Mouse (Mus musculus): ENCODE measurements around the gene Adamtsl5. TPM values are rescaled to one million over a fixed set of nuclear protein-coding genes. Genes with fewer than 3 reads are reported as not detected.
A peak's percentile ranks its signal among the peaks of the same experiment; 100 is the strongest.

Adamtsl5 gene
- total and polyA plus RNA-seq, 2 experiments = 0.28 to 1.6 TPM

DNA sequence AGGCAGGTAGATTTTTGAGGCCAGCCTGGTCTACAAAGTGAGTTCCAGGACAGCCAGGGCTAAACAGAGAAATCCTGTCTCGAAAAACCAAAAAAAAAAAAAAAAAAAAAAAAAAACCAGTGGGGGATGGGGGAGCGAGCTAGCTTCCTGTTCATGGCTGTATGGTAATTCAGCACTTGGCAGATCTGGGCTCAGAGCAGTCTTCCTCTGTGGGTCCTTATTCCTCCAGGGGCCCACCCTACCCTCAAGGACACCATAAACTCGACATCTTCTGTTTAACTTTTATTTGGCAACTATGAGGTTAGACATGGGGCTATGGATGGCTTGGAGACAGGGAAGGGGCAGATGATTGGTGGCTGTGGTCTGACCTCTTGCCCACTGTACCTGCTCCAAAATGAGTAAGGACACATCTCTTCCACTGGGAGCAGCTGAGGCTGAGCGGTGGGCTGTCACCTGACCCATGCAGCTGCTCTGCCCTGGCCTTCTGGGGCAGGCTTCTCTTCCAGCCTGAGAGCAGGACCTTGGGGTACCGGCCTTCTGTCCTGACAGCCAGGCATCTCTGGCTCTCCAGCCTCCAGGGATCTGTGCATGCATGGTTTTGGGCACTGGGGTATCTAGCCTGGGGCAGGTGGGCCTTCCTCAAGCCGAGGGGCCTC, 27.1 kb downstream of the Adamtsl5 start:
- peaks cover 2% of the 10 kb centered on the region; the same call in 1 of the 2 replicates for H3K79me2 ChIP-seq (ENCODE audit: control insufficient read depth, insufficient read depth, low read length)
- H3K27ac ChIP-seq (replicated peaks; ENCODE audit: insufficient read depth, low read depth, low read length) = no peak overlapping the region; the same call in 1 of the 2 replicates
- no peak overlapping the region for H3K4me3 ChIP-seq (ENCODE audit: insufficient read depth, low read depth, low read length)
- H3K27me3 ChIP-seq (ENCODE audit: control insufficient read depth, insufficient read depth, low read length) = no peaks in the 10 kb centered on the region
- H3K36me3 ChIP-seq (ENCODE audit: control insufficient read depth, insufficient read depth, low read length) = no peaks in the 10 kb centered on the region
- 64% methylated on average over 6 of the region's 6 CpGs for WGBS
- no peak overlapping the region for H3K9ac ChIP-seq (ENCODE audit: low read depth, low read length)
- peaks cover 17% of the 10 kb centered on the region for H3K4me1 ChIP-seq (ENCODE audit: control insufficient read depth, insufficient read depth, low read length)
- no peak for DNase-seq (ENCODE audit: extremely low read depth, low read depth, low spot score)
- TF ChIP-seq CTCF (IDR thresholded peaks at IDR 0.05; ENCODE audit: low read depth, low read length) (no peak), POLR2A (IDR thresholded peaks at IDR 0.05; ENCODE audit: extremely low read depth, insufficient read depth, low read length) (no peak)

DNA sequence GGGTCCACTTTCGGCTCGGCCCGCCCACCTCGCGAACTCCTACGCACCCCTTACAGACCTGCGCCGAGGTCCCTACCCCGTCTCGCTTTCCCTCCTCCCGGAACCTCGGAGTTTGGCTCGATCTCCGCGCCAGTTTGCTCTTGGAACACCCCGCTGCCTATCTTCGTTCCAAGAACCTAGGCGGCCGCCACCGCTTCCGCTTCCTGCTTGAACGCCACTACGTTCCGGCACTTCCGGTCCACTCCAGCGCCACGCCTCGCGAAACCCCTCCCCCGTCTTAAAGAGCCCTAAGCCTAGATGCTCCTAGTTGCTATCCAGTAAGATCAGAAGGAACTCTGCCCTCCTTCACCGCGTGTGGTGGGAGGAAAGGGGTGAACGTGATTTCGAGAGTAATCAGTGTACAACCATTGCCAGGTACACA, 27.9 kb downstream of the Adamtsl5 start, which contains the start of gene 2310011J03Rik:
2310011J03Rik (minus strand) TSS at position 198 of the 421 bp plus-strand sequence.
- Histone ChIP-seq H3K36me3 (ENCODE audit: control insufficient read depth, insufficient read depth, low read length) (no peaks in the 10 kb centered on the region), H3K27ac (replicated peaks; ENCODE audit: insufficient read depth, low read depth, low read length) (peak within 1 kb of the TSS; percentile 65), H3K4me1 (ENCODE audit: control insufficient read depth, insufficient read depth, low read length) (peaks cover 13% of the 10 kb centered on the region), H3K79me2 (ENCODE audit: control insufficient read depth, insufficient read depth, low read length) (peaks cover 2% of the 10 kb centered on the region; the same call in 1 of the 2 replicates), H3K4me3 (ENCODE audit: insufficient read depth, low read depth, low read length) (peak within 1 kb of the TSS; percentile 82), H3K27me3 (ENCODE audit: control insufficient read depth, insufficient read depth, low read length) (peaks cover 4% of the 10 kb centered on the region; the same call in 1 of the 2 replicates), H3K9ac (ENCODE audit: low read depth, low read length) (peak within 1 kb of the TSS; percentile 81)
- peak; percentile 61; the same call in 1 of the 2 replicates for TF ChIP-seq POLR2A (IDR thresholded peaks at IDR 0.05; ENCODE audit: extremely low read depth, insufficient read depth, low read length)
- no peak for TF ChIP-seq CTCF (IDR thresholded peaks at IDR 0.05; ENCODE audit: low read depth, low read length)
- 2% methylated on average over 34 of the region's 34 CpGs for WGBS
- peak; percentile 87 for DNase-seq (ENCODE audit: extremely low read depth, low read depth, low spot score)

DNA sequence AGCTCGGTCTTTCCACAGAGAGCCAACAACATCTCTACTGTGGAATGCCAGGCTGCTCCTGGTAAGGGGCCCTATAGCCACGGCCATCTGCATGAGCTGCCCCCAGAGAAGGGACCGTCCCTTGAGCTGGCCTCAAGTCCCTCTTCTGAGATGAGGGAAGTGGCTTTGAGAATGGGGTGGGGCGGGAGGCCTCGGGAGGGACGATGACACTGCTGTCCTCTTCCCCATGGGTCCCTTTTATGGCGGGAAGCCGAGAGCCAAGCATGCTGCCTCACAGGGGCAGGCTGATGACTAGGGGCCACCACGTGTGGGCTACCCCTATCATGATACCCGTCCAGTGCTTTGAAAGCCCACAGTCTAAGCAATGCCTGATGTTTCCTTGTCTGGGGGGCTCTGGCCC, 31.2 kb downstream of the Adamtsl5 start:
- no peaks in the 10 kb centered on the region for H3K36me3 ChIP-seq (ENCODE audit: control insufficient read depth, insufficient read depth, low read length)
- H3K27me3 ChIP-seq (ENCODE audit: control insufficient read depth, insufficient read depth, low read length) = peaks cover 19% of the 10 kb centered on the region
- TF ChIP-seq CTCF (IDR thresholded peaks at IDR 0.05; ENCODE audit: low read depth, low read length) (no peak), POLR2A (IDR thresholded peaks at IDR 0.05; ENCODE audit: extremely low read depth, insufficient read depth, low read length) (no peak)
- DNase-seq (ENCODE audit: extremely low read depth, low read depth, low spot score) = no peak
- 69% methylated on average over 10 of the region's 10 CpGs for WGBS
- H3K27ac ChIP-seq (replicated peaks; ENCODE audit: insufficient read depth, low read depth, low read length) = no peak overlapping the region
- peaks cover 8% of the 10 kb centered on the region for H3K4me1 ChIP-seq (ENCODE audit: control insufficient read depth, insufficient read depth, low read length)
- no peak overlapping the region for H3K9ac ChIP-seq (ENCODE audit: low read depth, low read length)
- H3K79me2 ChIP-seq (ENCODE audit: control insufficient read depth, insufficient read depth, low read length) = no peaks in the 10 kb centered on the region
- H3K4me3 ChIP-seq (ENCODE audit: insufficient read depth, low read depth, low read length) = no peak overlapping the region

GRCm38 (mm10) chr10:80316359-80316781, 31.8 kb downstream of the Adamtsl5 start:
- no peak for TF ChIP-seq CTCF (IDR thresholded peaks at IDR 0.05; ENCODE audit: low read depth, low read length)
- no peak for TF ChIP-seq POLR2A (IDR thresholded peaks at IDR 0.05; ENCODE audit: extremely low read depth, insufficient read depth, low read length)
- H3K9ac ChIP-seq (ENCODE audit: low read depth, low read length) = no peak overlapping the region
- no peaks in the 10 kb centered on the region for H3K79me2 ChIP-seq (ENCODE audit: control insufficient read depth, insufficient read depth, low read length)
- no peak overlapping the region for H3K4me3 ChIP-seq (ENCODE audit: insufficient read depth, low read depth, low read length)
- DNase-seq (ENCODE audit: extremely low read depth, low read depth, low spot score) = no peak
- H3K4me1 ChIP-seq (ENCODE audit: control insufficient read depth, insufficient read depth, low read length) = peaks cover 8% of the 10 kb centered on the region
- WGBS = 15% methylated on average over 11 of the region's 11 CpGs
- no peaks in the 10 kb centered on the region for H3K36me3 ChIP-seq (ENCODE audit: control insufficient read depth, insufficient read depth, low read length)
- no peak overlapping the region for H3K27ac ChIP-seq (replicated peaks; ENCODE audit: insufficient read depth, low read depth, low read length)
- peaks cover 24% of the 10 kb centered on the region for H3K27me3 ChIP-seq (ENCODE audit: control insufficient read depth, insufficient read depth, low read length)

DNA sequence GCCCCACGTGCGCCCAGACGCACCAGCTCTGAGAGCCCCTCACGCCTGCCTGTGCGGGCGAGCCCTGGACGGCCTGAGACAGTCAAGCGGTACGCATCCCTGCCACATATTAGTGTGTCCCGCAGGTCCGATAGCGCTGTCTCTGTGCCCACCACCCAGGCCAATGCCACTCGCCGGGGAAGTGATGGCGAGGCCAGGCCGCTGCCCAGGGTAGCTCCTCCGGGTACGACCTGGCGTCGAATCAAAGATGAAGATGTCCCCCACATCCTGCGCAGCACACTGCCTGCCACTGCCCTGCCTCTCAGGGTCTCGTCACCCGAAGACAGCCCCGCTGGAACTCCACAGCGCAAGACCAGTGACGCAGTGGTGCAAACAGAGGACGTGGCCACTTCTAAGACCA, 32.9 kb downstream of the Adamtsl5 start:
- H3K27ac ChIP-seq (replicated peaks; ENCODE audit: insufficient read depth, low read depth, low read length) = no peak overlapping the region
- H3K36me3 ChIP-seq (ENCODE audit: control insufficient read depth, insufficient read depth, low read length) = no peaks in the 10 kb centered on the region
- H3K27me3 ChIP-seq (ENCODE audit: control insufficient read depth, insufficient read depth, low read length) = peaks cover 30% of the 10 kb centered on the region
- no peaks in the 10 kb centered on the region for H3K79me2 ChIP-seq (ENCODE audit: control insufficient read depth, insufficient read depth, low read length)
- H3K4me1 ChIP-seq (ENCODE audit: control insufficient read depth, insufficient read depth, low read length) = peaks cover 5% of the 10 kb centered on the region
- no peak overlapping the region for H3K9ac ChIP-seq (ENCODE audit: low read depth, low read length)
- no peak for TF ChIP-seq CTCF (IDR thresholded peaks at IDR 0.05; ENCODE audit: low read depth, low read length)
- TF ChIP-seq POLR2A (IDR thresholded peaks at IDR 0.05; ENCODE audit: extremely low read depth, insufficient read depth, low read length) = no peak
- no peak for DNase-seq (ENCODE audit: extremely low read depth, low read depth, low spot score)
- 44% methylated on average over 27 of the region's 27 CpGs for WGBS
- no peak overlapping the region for H3K4me3 ChIP-seq (ENCODE audit: insufficient read depth, low read depth, low read length)

GRCm38 (mm10) chr10:80314494-80315001, 33.7 kb downstream of the Adamtsl5 start:
- no peaks in the 10 kb centered on the region for H3K79me2 ChIP-seq (ENCODE audit: control insufficient read depth, insufficient read depth, low read length)
- H3K36me3 ChIP-seq (ENCODE audit: control insufficient read depth, insufficient read depth, low read length) = no peaks in the 10 kb centered on the region
- H3K27me3 ChIP-seq (ENCODE audit: control insufficient read depth, insufficient read depth, low read length) = peaks cover 30% of the 10 kb centered on the region
- WGBS = 50% methylated on average over 16 of the region's 16 CpGs
- H3K9ac ChIP-seq (ENCODE audit: low read depth, low read length) = no peak overlapping the region
- H3K27ac ChIP-seq (replicated peaks; ENCODE audit: insufficient read depth, low read depth, low read length) = no peak overlapping the region
- no peak for DNase-seq (ENCODE audit: extremely low read depth, low read depth, low spot score)
- H3K4me3 ChIP-seq (ENCODE audit: insufficient read depth, low read depth, low read length) = no peak overlapping the region
- H3K4me1 ChIP-seq (ENCODE audit: control insufficient read depth, insufficient read depth, low read length) = peaks cover 4% of the 10 kb centered on the region
- TF ChIP-seq POLR2A (IDR thresholded peaks at IDR 0.05; ENCODE audit: extremely low read depth, insufficient read depth, low read length) (no peak), CTCF (IDR thresholded peaks at IDR 0.05; ENCODE audit: low read depth, low read length) (no peak)
